Comparison of ENCODE assay signal across 13 mouse cellular contexts in the genomic region with DNA sequence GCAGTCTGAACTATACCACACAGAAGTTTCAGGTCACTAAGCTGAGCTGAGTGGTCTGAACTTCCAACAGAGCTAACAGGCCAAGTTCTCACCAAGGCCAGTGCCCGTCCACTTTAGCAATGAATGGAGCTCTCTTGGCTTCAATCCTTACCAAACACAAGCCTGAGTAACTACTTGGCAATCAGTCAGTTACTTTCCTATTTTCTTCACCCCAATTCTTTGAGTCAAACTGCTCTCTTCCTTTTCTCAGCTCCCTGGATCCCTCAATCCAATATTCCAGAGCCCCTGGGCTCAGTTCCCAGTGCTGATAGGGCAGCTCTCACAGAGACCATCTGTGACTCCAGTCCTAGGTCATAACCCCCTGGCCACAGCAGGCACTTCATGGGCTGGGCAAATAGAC.
"Had no signal": no experiment of that assay in that cellular context is flagged by ENCODE, and none has a peak within 500 bp of the region (broad histone marks: within the 10 kb centered on the region; RNA-seq: fewer than 3 reads in every experiment).

No protein-coding gene starts in this region.

- H3K9ac ChIP-seq: limb, embryonic 13.5 days; liver, embryonic 13.5 days; midbrain, embryonic 12.5 days; neural tube, embryonic 13.5 days; stomach, embryonic 15.5 days had no signal

- H3K4me1 ChIP-seq: limb, embryonic 13.5 days; liver, embryonic 13.5 days; midbrain, embryonic 12.5 days; neural tube, embryonic 13.5 days; stomach, embryonic 15.5 days had no signal

- DNase-seq: kidney, adult 2 months; kidney, postnatal 36 days; left cerebral cortex, postnatal 4 days; liver, embryonic 13.5 days; lung, adult 18-20 months; retina, postnatal 1 day; right cerebral cortex, postnatal 4 days; spleen, adult 18-20 months; thymus, postnatal 14 days had no signal

- H3K27ac ChIP-seq: limb, embryonic 13.5 days; liver, embryonic 13.5 days; midbrain, embryonic 12.5 days; neural tube, embryonic 13.5 days; stomach, embryonic 15.5 days had no signal

- H3K27me3 ChIP-seq: limb, embryonic 13.5 days; liver, embryonic 13.5 days; midbrain, embryonic 12.5 days; neural tube, embryonic 13.5 days; stomach, embryonic 15.5 days had no signal

- H3K4me3 ChIP-seq: limb, embryonic 13.5 days; liver, embryonic 13.5 days; midbrain, embryonic 12.5 days; neural tube, embryonic 13.5 days; stomach, embryonic 15.5 days had no signal

- H3K36me3 ChIP-seq: liver, embryonic 13.5 days; midbrain, embryonic 12.5 days; stomach, embryonic 15.5 days had no signal
